In genomic region chr1:121051496-121052119, GRCm38 (mm10) we compare ENCODE assay signal across 21 mouse cellular contexts.
DNase-seq lines count a peak whose midpoint lies in the region; ATAC-seq and TF ChIP-seq lines count a peak whose summit lies in the region.
"Had no signal": no experiment of that assay in that cellular context is flagged by ENCODE, and none has a peak within 500 bp of the region (broad histone marks: within the 10 kb centered on the region; RNA-seq: fewer than 3 reads in every experiment).

No protein-coding gene starts in this region.

- no peak for TF ChIP-seq CTCF in stomach, postnatal 0 days (IDR thresholded peaks at IDR 0.05; ENCODE audit: low read depth)

- 71% methylated on average over 6 of the region's 6 CpGs for WGBS in stomach, postnatal 0 days

- H3K4me3 ChIP-seq in stomach, postnatal 0 days (ENCODE audit: low read depth, low read length), result no peak overlapping the region
- H3K4me3 ChIP-seq: embryonic facial prominence, embryonic 12.5 days; gastrocnemius, adult 2 months; limb, embryonic 10.5 days; midbrain, embryonic 12.5 days had no signal

- H3K9me3 ChIP-seq in stomach, postnatal 0 days (ENCODE audit: control insufficient read depth, low read length), result no peaks in the 10 kb centered on the region
- H3K9me3 ChIP-seq: embryonic facial prominence, embryonic 12.5 days; limb, embryonic 10.5 days; midbrain, embryonic 12.5 days had no signal

- H3K4me1 ChIP-seq in stomach, postnatal 0 days (replicated peaks; ENCODE audit: control insufficient read depth, insufficient read depth), result no peaks in the 10 kb centered on the region

- H3K9ac ChIP-seq in stomach, postnatal 0 days (ENCODE audit: low read length), result no peak overlapping the region
- H3K9ac ChIP-seq: embryonic facial prominence, embryonic 12.5 days; midbrain, embryonic 12.5 days had no signal

- no peak overlapping the region for H3K4me2 ChIP-seq in stomach, postnatal 0 days (replicated peaks; ENCODE audit: low read depth)
- H3K4me2 ChIP-seq: embryonic facial prominence, embryonic 12.5 days; liver, embryonic 11.5 days; midbrain, embryonic 12.5 days had no signal

- no peak for ATAC-seq in stomach, postnatal 0 days (ENCODE audit: low FRiP score, low TSS enrichment)

- H3K27me3 ChIP-seq in stomach, postnatal 0 days (ENCODE audit: control insufficient read depth, insufficient read depth, low read length), result no peaks in the 10 kb centered on the region
- H3K27me3 ChIP-seq: embryonic facial prominence, embryonic 12.5 days had no signal

- no peak for TF ChIP-seq EP300 in stomach, postnatal 0 days (optimal IDR thresholded peaks at IDR 0.05)

- H3K27ac ChIP-seq in stomach, postnatal 0 days (replicated peaks), result no peak overlapping the region
- H3K27ac ChIP-seq: embryonic facial prominence, embryonic 12.5 days; gastrocnemius, adult 2 months; limb, embryonic 10.5 days; midbrain, embryonic 12.5 days had no signal

- peak; percentile 15 for DNase-seq in embryo, embryonic 10 days (ENCODE audit: low spot score)
- DNase-seq in embryo, embryonic 9.5 days (ENCODE audit: extremely low spot score), result no peak
- peak; percentile 41 for DNase-seq in embryo, embryonic 10.5 days (ENCODE audit: low spot score)
- DNase-seq in forelimb bud, embryonic 11.5 days (ENCODE audit: low read depth, low spot score), result peak; percentile 24
- DNase-seq in mesoderm, embryonic 11.5 days (ENCODE audit: low read depth, low spot score), result peak; percentile 30
- no peak for DNase-seq in layer of hippocampus, adult 11-12 months (ENCODE audit: low spot score)
- no peak for DNase-seq in cerebellum, postnatal 14 days
- DNase-seq in stomach, postnatal 0 days (ENCODE audit: low spot score), result no peak
- DNase-seq: adrenal gland, adult 2 months; cerebellum, adult 11 months; cerebellum, postnatal 25 days; gastrocnemius, adult 2 months; kidney, adult 8-10 months; layer of hippocampus, postnatal 36 days; lung, adult 2 months; lung, postnatal 36 days; thymus, adult 18-20 months had no signal

- H3K36me3 ChIP-seq in stomach, postnatal 0 days (ENCODE audit: control insufficient read depth, insufficient read depth, low read length), result no peaks in the 10 kb centered on the region
- H3K36me3 ChIP-seq: embryonic facial prominence, embryonic 12.5 days; limb, embryonic 10.5 days; midbrain, embryonic 12.5 days had no signal

Comparison
In these comparisons a context has a peak if more than half of its experiments do, and no peak if none do; other contexts are left out.
1. DNase-seq: peak in embryo, embryonic 10 days (single experiment), embryo, embryonic 10.5 days (single experiment), forelimb bud, embryonic 11.5 days (single experiment) and mesoderm, embryonic 11.5 days (single experiment); none in embryo, embryonic 9.5 days (single experiment), layer of hippocampus, adult 11-12 months (single experiment), cerebellum, postnatal 14 days (0 of 2) and stomach, postnatal 0 days (single experiment).